Mouse (Mus musculus) heart, adult 2 months (tissue): ENCODE measurements at regions not wholly inside any gene's neighbourhood (a gene's known extent, or its start where the extent isn't known, plus 50 kb on each side); places are given as distances from the start of the nearest gene placed in this dataset.

ENCODE experiments used
- CTCF ChIP-seq: fragments of 200-600 bp; IDR thresholded peaks from 2 replicates; pipeline ENCODE4 v1.8.1; 2022; ENCODE audit warnings: antibody characterized with exemption, mild to moderate bottlenecking, moderate library complexity
- EP300 ChIP-seq: fragments of 200-500 bp; IDR thresholded peaks from 2 replicates; pipeline ENCODE4 v1.6.1; 2011; ENCODE audit warnings: low read depth, low read length, control low read depth; ENCODE audit not compliant: insufficient read depth
- POLR2A ChIP-seq: fragments of 200-500 bp; IDR thresholded peaks from 2 replicates; pipeline ENCODE4 v1.6.1; 2011; ENCODE audit warnings: mild to moderate bottlenecking, low read depth, low read length, control low read depth; ENCODE audit not compliant: insufficient read depth

DNA sequence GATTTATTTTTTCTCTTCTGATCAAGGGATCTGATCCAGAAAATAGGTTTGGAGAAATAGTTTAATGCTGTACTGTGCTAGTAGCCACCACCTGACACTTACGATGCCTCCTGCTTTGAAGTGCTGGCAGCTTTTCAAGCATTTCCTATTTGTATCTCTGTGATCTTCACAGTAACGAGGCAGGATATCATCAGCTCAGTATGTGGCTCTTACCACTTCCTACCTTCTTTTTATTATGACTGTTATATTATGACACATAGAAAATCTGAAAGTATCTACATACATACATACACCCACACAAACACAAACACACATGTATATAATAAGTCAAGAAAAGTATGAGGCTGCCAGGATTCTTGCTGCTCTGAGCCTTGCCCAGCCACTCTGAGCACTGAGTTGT lies 124.4 kb upstream of the Fut8 start:
- no peak for TF ChIP-seq CTCF
- no peak for TF ChIP-seq POLR2A
- no peak for TF ChIP-seq EP300
